Mouse (Mus musculus) liver, embryonic 13.5 days (tissue): Measurements from ENCODE around the gene Akap9. TPM values are rescaled to one million over a fixed set of nuclear protein-coding genes. Genes with fewer than 3 reads are reported as not detected.
A peak's percentile ranks its signal among the peaks of the same experiment; 100 is the strongest.

ENCODE experiments used
- ATAC-seq: fragments of 200-750 bp; cut with Nextera tagmentation; 2 replicates; pipeline ENCODE4 v1.8.0; 2017; ENCODE audit warnings: low read depth, mild to moderate bottlenecking, moderate number of reproducible peaks, moderate library complexity
- DNase-seq: peaks from one replicate; pipeline ENCODE4 v3.0.0; 2022
- H3K27ac ChIP-seq: fragments of 300-500 bp; sonication (generic); 2 replicates; pipeline ENCODE4 v1.5.1; 2015; ENCODE audit warnings: moderate library complexity, mild to moderate bottlenecking, inconsistent platforms
- H3K27me3 ChIP-seq: fragments of 300-500 bp; sonication (generic); 2 replicates; pipeline ENCODE4 v1.6.1; 2015; ENCODE audit warnings: mild to moderate bottlenecking, inconsistent platforms
- H3K36me3 ChIP-seq: fragments of 300-500 bp; sonication (generic); 2 replicates; pipeline ENCODE4 v1.6.1; 2015; ENCODE audit warnings: mild to moderate bottlenecking, inconsistent platforms
- H3K4me1 ChIP-seq: fragments of 300-500 bp; sonication (generic); replicated peaks from 2 replicates; pipeline ENCODE4 v1.6.1; 2015; ENCODE audit warnings: inconsistent platforms
- H3K4me2 ChIP-seq: fragments of 300-500 bp; sonication (generic); 2 replicates; pipeline ENCODE4 v1.6.1; 2015; ENCODE audit warnings: inconsistent platforms, mild to moderate bottlenecking, moderate library complexity
- H3K4me3 ChIP-seq: fragments of 300-500 bp; sonication (generic); replicated peaks from 2 replicates; pipeline ENCODE4 v1.5.1; 2015; ENCODE audit warnings: mild to moderate bottlenecking, inconsistent platforms
- H3K9ac ChIP-seq: fragments of 300-500 bp; sonication (generic); 2 replicates; pipeline ENCODE4 v1.6.1; 2015; ENCODE audit warnings: mild to moderate bottlenecking, inconsistent platforms
- H3K9me3 ChIP-seq: fragments of 300-500 bp; sonication (generic); replicated peaks from 2 replicates; pipeline ENCODE4 v1.6.1; 2016; ENCODE audit warnings: inconsistent platforms
- whole genome bisulfite sequencing: fragments of 180-500 bp; shearing (Covaris S2); methylation state at CpG from one replicate; pipeline ENCODE4 v1.1.7; 2015; ENCODE audit not compliant: insufficient replicate concordance; 5-methylcytosine and 5-hydroxymethylcytosine counted together
- polyA plus RNA-seq: library from polyadenylated mRNA; unstranded; fragments of >200 nt; fragmentation: Nextera tagmentation; extraction: Ambion mirVana; gene quantifications from 2 replicates; pipeline ENCODE4 v1.2.1, GENCODE M21; 2015

The Akap9 gene
- polyA plus RNA-seq, 1 experiment from 2014 or later, result 33.7 TPM

- DNase-seq, result no peak
Observed at GRCm38 (mm10) chr5:4040922-4041321, 113.1 kb downstream of the Akap9 start.

GRCm38 (mm10) chr5:4060313-4060712 lies 132.5 kb downstream of the Akap9 start:
- DNase-seq (no peak), ATAC-seq (no peak)
- WGBS, result 85% methylated on average over 8 of the region's 8 CpGs
- Histone ChIP-seq H3K4me2 (no peak overlapping the region), H3K4me3 (no peak overlapping the region), H3K27me3 (no peaks in the 10 kb centered on the region), H3K27ac (no peak overlapping the region), H3K4me1 (no peaks in the 10 kb centered on the region), H3K9ac (no peak overlapping the region), H3K9me3 (no peaks in the 10 kb centered on the region), H3K36me3 (peaks cover 43% of the 10 kb centered on the region)

More at GRCm38 (mm10) chr5:4040922-4041321, 113.1 kb downstream of the Akap9 start:
- Histone ChIP-seq H3K9ac (no peak overlapping the region), H3K4me2 (no peak overlapping the region), H3K4me3 (no peak overlapping the region), H3K27ac (no peak overlapping the region), H3K9me3 (no peaks in the 10 kb centered on the region), H3K27me3 (no peaks in the 10 kb centered on the region), H3K36me3 (peaks cover 40% of the 10 kb centered on the region), H3K4me1 (no peaks in the 10 kb centered on the region)
- no peak for ATAC-seq
- 67% methylated on average over 2 of the region's 2 CpGs for WGBS

GRCm38 (mm10) chr5:4066476-4067115 lies 138.7 kb downstream of the Akap9 start:
- Histone ChIP-seq H3K4me1 (no peaks in the 10 kb centered on the region), H3K27me3 (no peaks in the 10 kb centered on the region), H3K9me3 (no peaks in the 10 kb centered on the region), H3K36me3 (peaks cover 58% of the 10 kb centered on the region), H3K9ac (no peak overlapping the region), H3K4me3 (no peak overlapping the region), H3K4me2 (no peak overlapping the region), H3K27ac (no peak overlapping the region)
- DNase-seq, result no peak
- WGBS, result 79% methylated on average over 18 of the region's 18 CpGs
- 0 out of 2 replicates have a peak, but pooled peaks have one; percentile 43 for ATAC-seq

GRCm38 (mm10) chr5:4067203-4067602 lies 139.3 kb downstream of the Akap9 start:
- 72% methylated on average over 3 of the region's 3 CpGs for WGBS
- no peaks in the 10 kb centered on the region for H3K9me3 ChIP-seq
- H3K36me3 ChIP-seq, result peaks cover 53% of the 10 kb centered on the region
- no peaks in the 10 kb centered on the region for H3K4me1 ChIP-seq
- no peak overlapping the region for H3K4me2 ChIP-seq
- no peak overlapping the region for H3K9ac ChIP-seq
- no peak overlapping the region for H3K4me3 ChIP-seq
- no peak overlapping the region for H3K27ac ChIP-seq
- ATAC-seq (no peak), DNase-seq (no peak)
- H3K27me3 ChIP-seq, result no peaks in the 10 kb centered on the region

- H3K9ac ChIP-seq, result no peak overlapping the region
- no peak overlapping the region for H3K4me2 ChIP-seq
- peaks cover 38% of the 10 kb centered on the region for H3K36me3 ChIP-seq
- no peak overlapping the region for H3K4me3 ChIP-seq
- WGBS, result 77% methylated on average over 3 of the region's 3 CpGs
- DNase-seq (no peak), ATAC-seq (no peak)
- no peaks in the 10 kb centered on the region for H3K4me1 ChIP-seq
- no peaks in the 10 kb centered on the region for H3K27me3 ChIP-seq
- H3K9me3 ChIP-seq, result no peaks in the 10 kb centered on the region
- no peak overlapping the region for H3K27ac ChIP-seq
Observed at GRCm38 (mm10) chr5:4079086-4079485, 151.2 kb downstream of the Akap9 start.

GRCm38 (mm10) chr5:4080861-4081260 lies 153.0 kb downstream of the Akap9 start:
- DNase-seq (no peak), ATAC-seq (no peak)
- Histone ChIP-seq H3K9ac (no peak overlapping the region), H3K27me3 (no peaks in the 10 kb centered on the region), H3K36me3 (peaks cover 49% of the 10 kb centered on the region), H3K9me3 (no peaks in the 10 kb centered on the region), H3K27ac (no peak overlapping the region), H3K4me3 (no peak overlapping the region), H3K4me2 (no peak overlapping the region), H3K4me1 (no peaks in the 10 kb centered on the region)
- WGBS, result 57% methylated on average over 2 of the region's 2 CpGs

GRCm38 (mm10) chr5:4081513-4081912 lies 153.7 kb downstream of the Akap9 start:
- Histone ChIP-seq H3K4me2 (no peak overlapping the region), H3K4me3 (no peak overlapping the region), H3K9ac (no peak overlapping the region), H3K27ac (no peak overlapping the region), H3K36me3 (peaks cover 52% of the 10 kb centered on the region), H3K4me1 (no peaks in the 10 kb centered on the region), H3K9me3 (no peaks in the 10 kb centered on the region), H3K27me3 (no peaks in the 10 kb centered on the region)
- no peak for DNase-seq
- whole genome bisulfite sequencing, result 73% methylated on average over 2 of the region's 2 CpGs
- no peak for ATAC-seq

GRCm38 (mm10) chr5:4084948-4085347 lies 157.1 kb downstream of the Akap9 start:
- Histone ChIP-seq H3K9me3 (no peaks in the 10 kb centered on the region), H3K4me3 (no peak overlapping the region), H3K4me2 (no peak overlapping the region), H3K27me3 (no peaks in the 10 kb centered on the region), H3K27ac (no peak overlapping the region), H3K9ac (no peak overlapping the region), H3K36me3 (peaks cover 67% of the 10 kb centered on the region), H3K4me1 (no peaks in the 10 kb centered on the region)
- ATAC-seq (no peak), DNase-seq (no peak)
- 77% methylated on average over 7 of the region's 7 CpGs for WGBS

- DNase-seq (no peak), ATAC-seq (no peak)
- Histone ChIP-seq H3K4me1 (no peaks in the 10 kb centered on the region), H3K9ac (no peak overlapping the region), H3K36me3 (peaks cover 67% of the 10 kb centered on the region), H3K4me2 (no peak overlapping the region), H3K27ac (no peak overlapping the region), H3K9me3 (no peaks in the 10 kb centered on the region), H3K27me3 (no peaks in the 10 kb centered on the region), H3K4me3 (no peak overlapping the region)
- WGBS, result 84% methylated on average over 4 of the region's 4 CpGs
Observed at GRCm38 (mm10) chr5:4086309-4086708, 158.5 kb downstream of the Akap9 start.

- WGBS, result 72% methylated on average over 5 of the region's 5 CpGs
- no peaks in the 10 kb centered on the region for H3K9me3 ChIP-seq
Observed at GRCm38 (mm10) chr5:4088190-4088589, 160.3 kb downstream of the Akap9 start.

GRCm38 (mm10) chr5:4094471-4094870 lies 166.6 kb downstream of the Akap9 start:
- no peak overlapping the region for H3K4me3 ChIP-seq
- no peak overlapping the region for H3K27ac ChIP-seq
- no peak overlapping the region for H3K9ac ChIP-seq
- 80% methylated on average over 5 of the region's 5 CpGs for WGBS
- no peak for DNase-seq
- H3K9me3 ChIP-seq, result no peaks in the 10 kb centered on the region
- ATAC-seq, result no peak
- H3K4me1 ChIP-seq, result no peaks in the 10 kb centered on the region
- no peak overlapping the region for H3K4me2 ChIP-seq
- peaks cover 57% of the 10 kb centered on the region for H3K36me3 ChIP-seq
- H3K27me3 ChIP-seq, result no peaks in the 10 kb centered on the region

More at GRCm38 (mm10) chr5:4088190-4088589, 160.3 kb downstream of the Akap9 start:
- Histone ChIP-seq H3K36me3 (peaks cover 67% of the 10 kb centered on the region), H3K27ac (no peak overlapping the region), H3K4me3 (no peak overlapping the region), H3K27me3 (no peaks in the 10 kb centered on the region), H3K9ac (no peak overlapping the region), H3K4me1 (no peaks in the 10 kb centered on the region), H3K4me2 (no peak overlapping the region)
- DNase-seq (no peak), ATAC-seq (no peak)

- no peak overlapping the region for H3K4me2 ChIP-seq
- 89% methylated on average over 4 of the region's 4 CpGs for WGBS
- no peaks in the 10 kb centered on the region for H3K9me3 ChIP-seq
- no peak for ATAC-seq
- no peak overlapping the region for H3K9ac ChIP-seq
- H3K4me3 ChIP-seq, result no peak overlapping the region
- peaks cover 41% of the 10 kb centered on the region for H3K36me3 ChIP-seq
- no peak for DNase-seq
- no peak overlapping the region for H3K27ac ChIP-seq
- H3K4me1 ChIP-seq, result peaks cover 25% of the 10 kb centered on the region
- H3K27me3 ChIP-seq, result no peaks in the 10 kb centered on the region
Observed at GRCm38 (mm10) chr5:4101031-4101430, 173.2 kb downstream of the Akap9 start.
